Mouse (Mus musculus) monocyte, adult 2 months (primary cell): ENCODE results near the gene Atp2a2.

ENCODE experiments used
- DNase-seq, 2 experiments: peaks; one replicate each; pipeline ENCODE4 v3.0.0; 2022; ENCODE audit warnings: low spot score in 2 of 2, low read depth in 1 of 2

Atp2a2 gene

DNA sequence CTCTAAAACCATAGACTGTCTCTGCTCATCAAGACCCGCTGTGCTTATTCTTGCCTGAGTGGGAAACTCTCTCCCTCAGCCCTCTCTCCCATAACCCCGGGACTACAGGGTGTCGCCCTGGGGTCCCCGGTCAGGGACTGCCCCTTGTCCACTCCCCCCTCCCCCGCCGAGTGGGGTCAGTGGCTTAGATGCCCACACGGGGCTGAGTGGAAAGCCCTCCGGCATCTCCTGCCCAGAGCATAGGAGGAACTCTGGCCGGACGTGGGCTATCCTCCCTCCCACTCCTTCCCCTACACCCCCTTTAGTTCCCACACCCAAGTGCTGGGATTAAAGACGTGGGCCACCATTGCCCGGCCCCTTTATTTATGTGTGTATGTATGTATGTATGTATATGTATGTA lies 86.6 kb downstream of the Atp2a2 start:
- DNase-seq = no peak

DNA sequence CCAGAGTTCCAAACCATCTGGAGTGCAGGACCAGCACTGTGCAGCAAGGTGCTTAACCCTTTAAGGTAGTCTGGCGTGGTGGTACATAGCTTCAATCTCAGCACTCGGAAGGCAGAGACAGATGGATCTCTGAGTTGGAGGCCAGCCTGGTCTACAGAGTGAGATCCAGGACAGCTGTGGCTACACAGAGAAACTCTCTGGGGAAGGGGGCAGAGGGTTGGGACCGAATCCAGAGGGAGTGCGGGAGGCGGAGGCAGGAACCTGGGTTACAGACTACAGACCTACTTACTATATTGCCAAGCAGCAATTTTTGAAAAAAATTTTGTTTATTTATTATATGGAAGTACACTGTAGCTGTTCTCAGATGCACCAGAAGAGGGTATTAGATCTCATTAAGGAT lies 87.7 kb downstream of the Atp2a2 start:
- DNase-seq = no peak

DNA sequence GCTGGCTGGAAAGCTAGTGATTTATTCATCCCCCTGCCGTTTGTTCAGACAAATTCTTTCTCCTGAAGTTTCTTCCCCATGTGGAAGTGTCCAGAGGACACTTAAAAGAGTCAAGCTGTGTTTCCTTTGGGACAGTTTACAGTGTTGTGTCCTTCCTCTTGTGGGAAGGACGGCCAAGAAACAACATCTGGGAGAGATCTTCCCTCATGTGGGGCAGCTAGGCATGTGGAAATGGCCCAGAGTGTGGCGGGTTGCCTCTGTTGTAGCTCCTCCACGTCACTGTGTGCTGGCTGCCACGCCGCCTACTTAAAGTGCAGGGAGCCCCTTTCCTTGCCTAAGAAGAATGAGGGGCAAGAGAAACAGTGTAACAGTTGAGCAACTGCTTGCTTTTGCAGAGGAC lies 89.2 kb downstream of the Atp2a2 start:
- DNase-seq = no peak

- no peak for DNase-seq
These were observed 90.1 kb downstream of the Atp2a2 start for GRCm38 (mm10) chr5:122411892-122412291.

DNA sequence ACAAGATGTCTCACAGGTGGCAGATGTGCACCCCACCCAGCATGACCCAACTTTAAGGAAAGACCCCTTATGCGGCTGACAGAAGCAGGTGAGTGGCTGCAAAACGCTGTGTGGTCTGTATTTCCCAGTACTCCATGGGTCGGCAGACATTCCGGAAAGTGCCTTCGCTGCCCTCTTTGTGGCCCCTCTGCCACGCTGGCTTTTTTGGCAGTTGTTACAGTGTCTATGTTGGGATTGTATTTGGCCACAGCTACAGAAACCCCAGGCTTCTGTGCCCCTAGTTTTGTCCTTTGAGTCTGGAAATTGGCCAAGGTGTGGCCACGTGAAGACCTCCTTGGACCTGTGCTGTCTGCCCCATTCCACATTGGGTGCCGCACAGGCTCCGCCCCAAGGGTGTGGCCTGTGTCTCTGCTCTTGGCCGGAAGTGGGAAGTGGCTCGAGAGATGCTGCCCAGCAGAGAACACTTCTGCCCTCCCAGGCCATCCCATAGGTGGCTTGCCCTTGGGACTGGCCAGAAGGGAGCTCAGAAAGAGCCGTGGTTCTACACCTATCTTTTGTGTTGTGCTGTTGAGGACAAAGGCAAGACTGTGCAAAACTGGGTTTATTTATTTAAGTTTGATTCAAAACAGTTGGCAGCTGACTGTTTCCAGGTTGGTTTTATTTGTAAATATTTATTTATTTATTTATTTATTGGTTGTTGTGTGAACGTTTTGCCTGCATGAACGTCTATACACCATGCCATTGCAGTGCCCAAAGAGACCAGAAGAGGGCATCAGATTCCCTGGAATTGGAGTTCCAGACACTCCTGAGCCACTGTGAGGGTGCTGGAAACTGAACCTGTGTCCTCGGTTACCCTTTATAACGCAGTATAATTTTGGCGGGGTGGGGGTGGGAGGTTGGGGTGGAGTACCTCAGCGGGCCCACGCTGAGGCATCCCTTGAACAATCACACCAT lies 92.1 kb downstream of the Atp2a2 start:
- DNase-seq = no peak

DNA sequence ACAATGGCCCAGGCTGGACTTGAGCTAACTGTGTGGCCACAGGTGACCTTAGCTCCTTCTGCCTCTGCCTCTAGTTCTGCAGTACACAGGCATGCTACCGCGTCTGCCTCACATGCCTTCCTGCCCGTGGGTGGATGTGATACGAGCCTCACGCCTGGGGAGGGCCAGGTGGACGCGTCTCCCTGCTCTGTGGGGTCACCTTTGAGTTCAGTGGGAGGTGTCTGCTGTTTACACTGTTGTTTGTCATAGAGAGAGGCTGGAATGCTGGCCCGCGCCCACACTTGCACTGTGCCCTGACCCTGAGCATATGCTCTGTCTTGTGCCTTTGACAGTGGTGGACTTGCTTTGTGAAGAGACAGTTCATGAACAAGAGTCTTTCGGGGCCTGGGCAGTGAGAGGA lies 96.5 kb downstream of the Atp2a2 start:
- no peak for DNase-seq
